Mouse (Mus musculus): ENCODE measurements around the gene Ephb1. TPM values are rescaled to one million over a fixed set of nuclear protein-coding genes. Genes with fewer than 3 reads are reported as not detected.

Ephb1 gene
- polyA plus RNA-seq, 1 experiment: 2.7 TPM

- DNase-seq: no peak
Measured at GRCm38 (mm10) chr9:102130506-102130905, 224.0 kb downstream of the Ephb1 start.

GRCm38 (mm10) chr9:102126510-102126909 lies 228.0 kb downstream of the Ephb1 start:
- no peaks in the 10 kb centered on the region for H3K27me3 ChIP-seq (replicated peaks; ENCODE audit: control insufficient read depth, insufficient read depth, low read length)
- peak; percentile 28 for DNase-seq
- WGBS: 28% methylated on average over 3 of the region's 3 CpGs
- no peak overlapping the region for H3K27ac ChIP-seq (ENCODE audit: insufficient read depth, low read depth, low read length)
- no peaks in the 10 kb centered on the region for H3K36me3 ChIP-seq (ENCODE audit: control insufficient read depth, insufficient read depth, low read length)
- H3K4me1 ChIP-seq (ENCODE audit: control insufficient read depth, insufficient read depth, low read length): no peaks in the 10 kb centered on the region
- H3K4me3 ChIP-seq (ENCODE audit: insufficient read depth, low read depth, low read length): no peak overlapping the region
- no peak for TF ChIP-seq POLR2A (IDR thresholded peaks at IDR 0.05; ENCODE audit: low read depth, low read length)
- TF ChIP-seq CTCF (conservative IDR thresholded peaks at IDR 0.05; ENCODE audit: insufficient read depth, insufficient read length, low read depth, low read length): no peak

More at GRCm38 (mm10) chr9:102130506-102130905, 224.0 kb downstream of the Ephb1 start:
- Histone ChIP-seq H3K27ac (ENCODE audit: insufficient read depth, low read depth, low read length) (no peak overlapping the region), H3K4me3 (ENCODE audit: insufficient read depth, low read depth, low read length) (no peak overlapping the region), H3K4me1 (ENCODE audit: control insufficient read depth, insufficient read depth, low read length) (no peaks in the 10 kb centered on the region), H3K36me3 (ENCODE audit: control insufficient read depth, insufficient read depth, low read length) (no peaks in the 10 kb centered on the region), H3K27me3 (replicated peaks; ENCODE audit: control insufficient read depth, insufficient read depth, low read length) (no peaks in the 10 kb centered on the region)
- TF ChIP-seq CTCF (conservative IDR thresholded peaks at IDR 0.05; ENCODE audit: insufficient read depth, insufficient read length, low read depth, low read length) (no peak), POLR2A (IDR thresholded peaks at IDR 0.05; ENCODE audit: low read depth, low read length) (no peak)

DNA sequence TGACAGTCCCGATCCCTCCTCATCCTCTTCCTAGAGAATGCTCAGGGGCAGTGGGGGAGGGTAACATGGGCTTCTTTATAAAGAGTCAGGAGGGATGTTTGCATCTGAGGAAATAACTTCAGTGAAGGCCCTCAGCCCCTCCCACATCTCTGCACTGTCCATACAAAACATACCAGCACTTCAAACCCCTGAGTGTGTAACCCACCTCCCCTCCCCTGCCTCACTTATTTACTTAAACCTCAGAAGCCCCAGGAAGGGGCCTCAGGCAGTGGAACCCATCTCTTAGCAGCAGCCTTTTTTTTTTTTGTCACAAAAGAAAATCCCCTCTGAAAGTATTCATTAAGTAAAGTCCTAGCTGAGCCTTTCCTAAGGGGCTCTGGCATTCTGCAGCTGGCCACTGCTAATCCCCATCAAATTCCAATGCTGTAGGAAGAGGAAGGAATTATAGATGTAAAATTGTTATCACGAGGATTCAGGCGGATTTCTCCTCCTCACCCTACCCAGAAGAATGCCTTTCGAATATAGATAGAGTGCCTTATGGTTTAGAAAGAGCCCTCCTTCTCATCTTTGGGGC lies 231.5 kb downstream of the Ephb1 start:
- WGBS: 63% methylated on average over 4 of the region's 4 CpGs
- Histone ChIP-seq H3K4me1 (ENCODE audit: control insufficient read depth, insufficient read depth, low read length) (no peaks in the 10 kb centered on the region), H3K27me3 (replicated peaks; ENCODE audit: control insufficient read depth, insufficient read depth, low read length) (no peaks in the 10 kb centered on the region), H3K27ac (ENCODE audit: insufficient read depth, low read depth, low read length) (no peak overlapping the region), H3K36me3 (ENCODE audit: control insufficient read depth, insufficient read depth, low read length) (no peaks in the 10 kb centered on the region), H3K4me3 (ENCODE audit: insufficient read depth, low read depth, low read length) (no peak overlapping the region)
- no peak for TF ChIP-seq POLR2A (IDR thresholded peaks at IDR 0.05; ENCODE audit: low read depth, low read length)
- no peak for TF ChIP-seq CTCF (conservative IDR thresholded peaks at IDR 0.05; ENCODE audit: insufficient read depth, insufficient read length, low read depth, low read length)
- no peak for DNase-seq

DNA sequence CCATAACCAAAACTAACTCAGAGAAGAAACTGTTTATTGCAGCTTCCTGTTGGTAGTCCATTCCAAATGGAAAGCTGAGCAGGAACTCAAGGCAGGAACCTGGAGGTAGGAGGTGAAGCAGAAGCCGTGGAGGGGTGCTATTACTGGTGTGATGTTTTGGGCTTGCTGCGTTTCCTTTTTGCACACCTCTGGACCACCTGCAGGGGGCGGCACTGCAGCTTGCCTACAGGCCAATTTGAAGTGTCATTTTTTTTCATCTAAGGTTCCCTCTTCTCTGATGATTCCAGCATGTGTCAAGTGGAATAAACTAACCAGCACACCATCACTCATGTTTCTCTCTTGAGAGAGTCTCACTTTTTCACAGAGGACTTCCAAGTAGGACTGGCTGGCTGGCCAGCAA lies 235.1 kb downstream of the Ephb1 start:
- Histone ChIP-seq H3K4me3 (ENCODE audit: insufficient read depth, low read depth, low read length) (no peak overlapping the region), H3K4me1 (ENCODE audit: control insufficient read depth, insufficient read depth, low read length) (no peaks in the 10 kb centered on the region), H3K27me3 (replicated peaks; ENCODE audit: control insufficient read depth, insufficient read depth, low read length) (no peaks in the 10 kb centered on the region), H3K36me3 (ENCODE audit: control insufficient read depth, insufficient read depth, low read length) (no peaks in the 10 kb centered on the region), H3K27ac (ENCODE audit: insufficient read depth, low read depth, low read length) (no peak overlapping the region)
- no peak for TF ChIP-seq POLR2A (IDR thresholded peaks at IDR 0.05; ENCODE audit: low read depth, low read length)
- TF ChIP-seq CTCF (conservative IDR thresholded peaks at IDR 0.05; ENCODE audit: insufficient read depth, insufficient read length, low read depth, low read length): peak; percentile 28; the same call in 1 of the 2 replicates
- WGBS: 89% methylated on average over 3 of the region's 3 CpGs
- no peak for DNase-seq

DNA sequence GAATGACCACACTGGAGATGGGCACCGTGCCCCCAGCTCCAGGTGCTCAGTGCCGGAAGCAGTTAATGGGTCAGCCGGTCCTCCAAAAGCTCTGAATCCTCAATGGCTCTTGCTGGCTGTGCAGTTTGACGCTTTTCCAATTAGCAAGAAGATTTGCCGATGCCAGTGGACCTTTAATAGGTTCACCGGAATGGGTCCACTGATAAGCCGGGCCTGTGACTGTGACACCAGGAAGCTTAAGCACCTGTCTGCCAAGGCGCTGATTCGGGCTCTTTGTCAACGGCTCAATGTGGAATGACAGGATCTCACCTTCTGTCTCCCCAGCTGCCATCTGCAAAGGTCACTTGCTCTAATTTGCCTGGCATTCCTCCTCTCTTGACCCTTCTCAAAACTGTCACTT lies 239.2 kb downstream of the Ephb1 start:
- H3K4me1 ChIP-seq (ENCODE audit: control insufficient read depth, insufficient read depth, low read length): no peaks in the 10 kb centered on the region
- TF ChIP-seq CTCF (conservative IDR thresholded peaks at IDR 0.05; ENCODE audit: insufficient read depth, insufficient read length, low read depth, low read length) (no peak), POLR2A (IDR thresholded peaks at IDR 0.05; ENCODE audit: low read depth, low read length) (no peak)
- WGBS: 92% methylated on average over 10 of the region's 10 CpGs
- H3K4me3 ChIP-seq (ENCODE audit: insufficient read depth, low read depth, low read length): no peak overlapping the region
- no peak overlapping the region for H3K27ac ChIP-seq (ENCODE audit: insufficient read depth, low read depth, low read length)
- H3K27me3 ChIP-seq (replicated peaks; ENCODE audit: control insufficient read depth, insufficient read depth, low read length): no peaks in the 10 kb centered on the region
- no peaks in the 10 kb centered on the region for H3K36me3 ChIP-seq (ENCODE audit: control insufficient read depth, insufficient read depth, low read length)
- DNase-seq: no peak

GRCm38 (mm10) chr9:102111471-102111870 lies 243.0 kb downstream of the Ephb1 start:
- 53% methylated on average over 3 of the region's 3 CpGs for WGBS
- Histone ChIP-seq H3K27me3 (replicated peaks; ENCODE audit: control insufficient read depth, insufficient read depth, low read length) (no peaks in the 10 kb centered on the region), H3K4me1 (ENCODE audit: control insufficient read depth, insufficient read depth, low read length) (no peaks in the 10 kb centered on the region), H3K4me3 (ENCODE audit: insufficient read depth, low read depth, low read length) (no peak overlapping the region), H3K27ac (ENCODE audit: insufficient read depth, low read depth, low read length) (no peak overlapping the region), H3K36me3 (ENCODE audit: control insufficient read depth, insufficient read depth, low read length) (no peaks in the 10 kb centered on the region)
- no peak for DNase-seq
- TF ChIP-seq POLR2A (IDR thresholded peaks at IDR 0.05; ENCODE audit: low read depth, low read length) (no peak), CTCF (conservative IDR thresholded peaks at IDR 0.05; ENCODE audit: insufficient read depth, insufficient read length, low read depth, low read length) (no peak)

- Histone ChIP-seq H3K36me3 (ENCODE audit: control insufficient read depth, insufficient read depth, low read length) (no peaks in the 10 kb centered on the region), H3K27ac (ENCODE audit: insufficient read depth, low read depth, low read length) (no peak overlapping the region), H3K4me3 (ENCODE audit: insufficient read depth, low read depth, low read length) (no peak overlapping the region), H3K4me1 (ENCODE audit: control insufficient read depth, insufficient read depth, low read length) (no peaks in the 10 kb centered on the region), H3K27me3 (replicated peaks; ENCODE audit: control insufficient read depth, insufficient read depth, low read length) (no peaks in the 10 kb centered on the region)
- WGBS: 55% methylated on average over 3 of the region's 3 CpGs
- no peak for TF ChIP-seq CTCF (conservative IDR thresholded peaks at IDR 0.05; ENCODE audit: insufficient read depth, insufficient read length, low read depth, low read length)
- TF ChIP-seq POLR2A (IDR thresholded peaks at IDR 0.05; ENCODE audit: low read depth, low read length): no peak
- DNase-seq: no peak
Measured at GRCm38 (mm10) chr9:102107978-102108377, 246.5 kb downstream of the Ephb1 start.
